Mouse (Mus musculus) lung, adult 2 months (tissue): ENCODE results near the gene Mark3.

Experiments used
- CTCF ChIP-seq: fragments of 200-500 bp; IDR thresholded peaks from 2 replicates; pipeline ENCODE4 v1.5.1; 2011; ENCODE audit warnings: mild to moderate bottlenecking, low read length, control low read depth; ENCODE audit not compliant: insufficient read depth
- POLR2A ChIP-seq: fragments of 200-500 bp; IDR thresholded peaks from 2 replicates; pipeline ENCODE4 v1.6.1; 2011; ENCODE audit warnings: low read depth, mild to moderate bottlenecking, control low read depth, low read length, borderline replicate concordance; ENCODE audit errors: extremely low read depth

DNA sequence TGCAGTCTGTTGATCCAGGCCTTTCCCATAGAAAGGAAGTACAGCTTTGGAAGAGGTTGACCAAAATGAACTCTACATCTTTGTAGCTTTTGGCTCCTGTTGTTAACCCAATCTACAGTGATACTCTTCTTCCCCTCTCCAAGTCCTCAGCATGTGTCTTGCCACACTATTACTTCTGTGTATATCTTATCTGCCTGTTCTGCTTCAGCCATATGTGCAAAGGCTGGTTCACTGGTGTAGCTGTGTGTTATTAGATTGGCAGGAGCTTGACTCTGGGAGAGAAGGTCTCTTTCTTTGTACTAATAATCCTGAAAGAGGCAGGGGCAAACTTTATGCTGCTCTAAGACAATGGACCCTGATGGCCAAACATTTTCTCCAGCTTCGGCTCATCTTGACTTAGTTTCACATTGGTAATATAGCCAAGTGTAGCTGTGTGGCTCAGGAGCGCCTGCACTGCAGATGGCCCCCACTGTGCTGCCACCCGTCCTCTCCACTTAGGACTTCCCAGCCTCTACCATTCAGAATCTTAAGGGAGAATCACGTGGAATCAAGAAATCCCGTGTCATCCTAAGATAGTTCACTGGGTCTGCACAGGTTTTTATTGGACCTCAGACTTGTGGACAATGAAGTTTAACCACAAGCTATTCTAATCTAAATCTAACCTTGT lies 40.3 kb downstream of the Mark3 start:
- TF ChIP-seq POLR2A (no peak), CTCF (no peak)
